Mouse (Mus musculus) G1E (cell line): ENCODE data around the gene Glt8d2. TPM values are rescaled to one million over a fixed set of nuclear protein-coding genes. Genes with fewer than 3 reads are reported as not detected.
"Not testable (repeated sequence)": the region's sequence is repeated elsewhere in the genome, so short reads cannot be mapped to it uniquely, and the experiment has no call there.

Experiments used
- ATAC-seq: 2 replicates; pipeline ENCODE4 v1.8.0; 2016; ENCODE audit warnings: mild to moderate bottlenecking; ENCODE audit not compliant: insufficient number of reproducible peaks, poor library complexity, low FRiP score, severe bottlenecking; ENCODE audit errors: extremely low read depth
- DNase-seq: peaks from one replicate; pipeline ENCODE4 v3.0.0; 2012; ENCODE audit warnings: low spot score
- H3K27me3 ChIP-seq: 2 replicates; pipeline ENCODE4 v1.6.1; 2012; ENCODE audit warnings: mild to moderate bottlenecking, low read length, inconsistent platforms; ENCODE audit not compliant: insufficient read depth
- H3K36me3 ChIP-seq: replicated peaks from 2 replicates; pipeline ENCODE3; 2012; ENCODE audit warnings: mild to moderate bottlenecking, inconsistent platforms
- H3K4me1 ChIP-seq: 2 replicates; pipeline ENCODE4 v1.6.1; 2012; ENCODE audit warnings: low read depth, low read length, inconsistent platforms, mixed read lengths; ENCODE audit not compliant: insufficient read depth
- H3K4me3 ChIP-seq: 2 replicates; pipeline ENCODE4 v1.5.1; 2012; ENCODE audit warnings: low read depth, mild to moderate bottlenecking, inconsistent platforms, low read length, moderate library complexity, mixed read lengths
- H3K9me3 ChIP-seq: replicated peaks from 2 replicates; pipeline ENCODE4 v1.6.1; 2012; ENCODE audit warnings: inconsistent platforms
- CTCF ChIP-seq: IDR thresholded peaks from 2 replicates; pipeline ENCODE4 v1.5.1; 2012; ENCODE audit warnings: low read depth, low read length, inconsistent platforms, mixed read lengths
- GATA1 ChIP-seq: IDR thresholded peaks from 2 replicates; pipeline ENCODE4 v1.6.1; 2012; ENCODE audit warnings: borderline replicate concordance, low read length, inconsistent platforms, mixed read lengths
- GATA2 ChIP-seq: IDR thresholded peaks from 2 replicates; pipeline ENCODE4 v1.6.1; 2012; ENCODE audit warnings: low read depth, low read length, inconsistent platforms, borderline replicate concordance
- POLR2AphosphoS5 ChIP-seq: IDR thresholded peaks from 2 replicates; pipeline ENCODE4 v1.6.1; 2012; ENCODE audit warnings: low read depth, low read length, inconsistent platforms; ENCODE audit not compliant: insufficient replicate concordance
- TAL1 ChIP-seq: conservative IDR thresholded peaks from 2 replicates; pipeline ENCODE4 v1.6.1; 2012; ENCODE audit warnings: low read depth, low read length, inconsistent platforms, mixed read lengths
- polyA plus RNA-seq: library from polyadenylated mRNA; stranded (reverse); fragments of >175 nt; gene quantifications from 2 replicates; pipeline ENCODE4 v1.2.3, GENCODE M21; 2012
- total RNA-seq, 2 experiments: library from RNA; stranded (forward) in 1 of 2; stranded (reverse) in 1 of 2; fragments of 200-1000 nt in 1 of 2; fragments of >200 nt in 1 of 2; fragmentation: Nextera tagmentation in 1 of 2; gene quantifications; 2 replicates each; pipeline ENCODE4 v1.2.3; 2014 to 2017

Glt8d2 gene
- total and polyA plus RNA-seq, 3 experiments, result 0.33 TPM; not detected in 2

GRCm38 (mm10) chr10:82629111-82629585 lies 61.3 kb downstream of the Glt8d2 start:
- DNase-seq (no peak), ATAC-seq (peak; percentile 10; the same call in 1 of the 2 replicates)
- Histone ChIP-seq H3K4me1 (peaks cover 27% of the 10 kb centered on the region), H3K4me3 (peak overlapping the region; percentile 81), H3K9me3 (no peaks in the 10 kb centered on the region), H3K27me3 (no peaks in the 10 kb centered on the region), H3K36me3 (peaks cover 31% of the 10 kb centered on the region)
- TF ChIP-seq GATA1 (no peak), TAL1 (no peak), CTCF (no peak), POLR2AphosphoS5 (no peak), GATA2 (no peak)

- peak overlapping the region; percentile 82 for H3K4me3 ChIP-seq
- not testable (repeated sequence) for H3K36me3 ChIP-seq, H3K27me3 ChIP-seq, H3K9me3 ChIP-seq, DNase-seq, ATAC-seq, H3K4me1 ChIP-seq
Observed at GRCm38 (mm10) chr10:82623553-82623932, 66.9 kb downstream of the Glt8d2 start.

- no peaks in the 10 kb centered on the region for H3K36me3 ChIP-seq
- peak within 1 kb of the TSS; percentile 82 for H3K4me3 ChIP-seq
- no peaks in the 10 kb centered on the region for H3K27me3 ChIP-seq
- peak; percentile 66 for ATAC-seq
- H3K4me1 ChIP-seq, result peaks cover 9% of the 10 kb centered on the region
- DNase-seq, result peak; percentile 60
- no peak for TF ChIP-seq POLR2AphosphoS5
- no peak for TF ChIP-seq CTCF
- no peak for TF ChIP-seq GATA1
- no peak for TF ChIP-seq GATA2
- no peak for TF ChIP-seq TAL1
- no peaks in the 10 kb centered on the region for H3K9me3 ChIP-seq
Observed at GRCm38 (mm10) chr10:82622671-82623552, 67.5 kb downstream of the Glt8d2 start, which contains the start of gene 1190007I07Rik. Gene 1190007I07Rik (minus strand): TSS chr10:82623228.

- Histone ChIP-seq H3K9me3 (no peaks in the 10 kb centered on the region), H3K4me1 (peaks cover 9% of the 10 kb centered on the region), H3K27me3 (no peaks in the 10 kb centered on the region), H3K36me3 (peaks cover 2% of the 10 kb centered on the region), H3K4me3 (peak overlapping the region; percentile 82)
- no peak for ATAC-seq
- TF ChIP-seq TAL1 (no peak), GATA2 (no peak), POLR2AphosphoS5 (no peak), CTCF (no peak), GATA1 (no peak)
- DNase-seq, result no peak
Observed at GRCm38 (mm10) chr10:82622235-82622634, 68.2 kb downstream of the Glt8d2 start.

Other genes starting within 250 kb of the Glt8d2 start
- not detected in 2 replicates for gene Gm1553, start 198.0 kb downstream of the Glt8d2 start, total RNA-seq (2014; fragmentation: Nextera tagmentation)
- gene Gm1553, start 198.0 kb downstream of the Glt8d2 start, total RNA-seq (2017), result not detected in 2 replicates
- not detected in 2 replicates for gene Gm1553, start 198.0 kb downstream of the Glt8d2 start, polyA plus RNA-seq
- gene 1190007I07Rik, start 67.4 kb downstream of the Glt8d2 start, total RNA-seq (2014; fragmentation: Nextera tagmentation), result 4.1 and 10.5 TPM in 2 replicates
- gene 1190007I07Rik, start 67.4 kb downstream of the Glt8d2 start, total RNA-seq (2017), result 54.8 and 55.8 TPM in 2 replicates
- gene 1190007I07Rik, start 67.4 kb downstream of the Glt8d2 start, polyA plus RNA-seq, result 58.5 and 59.5 TPM in 2 replicates
- gene Tdg, start 60.8 kb downstream of the Glt8d2 start, total RNA-seq (2014; fragmentation: Nextera tagmentation), result 40.9 and 62.2 TPM in 2 replicates
- gene Tdg, start 60.8 kb downstream of the Glt8d2 start, total RNA-seq (2017), result 15.7 and 18.8 TPM in 2 replicates
- gene Tdg, start 60.8 kb downstream of the Glt8d2 start, polyA plus RNA-seq, result 16.7 and 16.9 TPM in 2 replicates
- 42.0 and 48.3 TPM in 2 replicates for gene Hcfc2, start 5.5 kb upstream of the Glt8d2 start, total RNA-seq (2014; fragmentation: Nextera tagmentation)
- gene Hcfc2, start 5.5 kb upstream of the Glt8d2 start, total RNA-seq (2017), result 75.2 and 79.4 TPM in 2 replicates
- 3.6 and 4.4 TPM in 2 replicates for gene Hcfc2, start 5.5 kb upstream of the Glt8d2 start, polyA plus RNA-seq
- gene Nfyb, start 73.5 kb upstream of the Glt8d2 start, total RNA-seq (2014; fragmentation: Nextera tagmentation), result 51.9 and 70.4 TPM in 2 replicates
- 76.8 and 87.4 TPM in 2 replicates for gene Nfyb, start 73.5 kb upstream of the Glt8d2 start, total RNA-seq (2017)
- 26.1 and 33.9 TPM in 2 replicates for gene Nfyb, start 73.5 kb upstream of the Glt8d2 start, polyA plus RNA-seq
- gene Txnrd1, start 143.3 kb upstream of the Glt8d2 start, total RNA-seq (2014; fragmentation: Nextera tagmentation), result 60.8 and 73.1 TPM in 2 replicates
- gene Txnrd1, start 143.3 kb upstream of the Glt8d2 start, total RNA-seq (2017), result 83.1 and 88.7 TPM in 2 replicates
- gene Txnrd1, start 143.3 kb upstream of the Glt8d2 start, polyA plus RNA-seq, result 83.9 and 114 TPM in 2 replicates
- 7.6 and 8.0 TPM in 2 replicates for gene Eid3, start 176.0 kb upstream of the Glt8d2 start, total RNA-seq (2014; fragmentation: Nextera tagmentation)
- 3.3 and 4.5 TPM in 2 replicates for gene Eid3, start 176.0 kb upstream of the Glt8d2 start, total RNA-seq (2017)
- 0.26 and 0.28 TPM in 2 replicates for gene Eid3, start 176.0 kb upstream of the Glt8d2 start, polyA plus RNA-seq